Mouse (Mus musculus) right cerebral cortex, adult 18-20 months (tissue): ENCODE measurements around the gene Gm21915.
A peak's percentile ranks its signal among the peaks of the same experiment; 100 is the strongest.

Source experiments
- DNase-seq: peaks from one replicate; pipeline ENCODE4 v3.0.0; 2022; ENCODE audit warnings: mixed read lengths

Gene Gm21915

GRCm38 (mm10) chr9:40670313-40670712 lies at the start of gene Gm21915:
TSS of gene Gm21915 (plus strand) at chr9:40670613.
- no peak for DNase-seq

GRCm38 (mm10) chr9:40622265-40622664 lies 48.1 kb upstream of the Gm21915 start:
- no peak for DNase-seq

GRCm38 (mm10) chr9:40622793-40623192 lies 47.6 kb upstream of the Gm21915 start:
- DNase-seq: no peak

GRCm38 (mm10) chr9:40625341-40625740 lies 45.1 kb upstream of the Gm21915 start:
- no peak for DNase-seq

- no peak for DNase-seq
Observed at GRCm38 (mm10) chr9:40626566-40626965, 43.8 kb upstream of the Gm21915 start.

- DNase-seq: no peak
Observed at GRCm38 (mm10) chr9:40627146-40627713, 43.2 kb upstream of the Gm21915 start.

- peak; percentile 55 for DNase-seq
Observed at GRCm38 (mm10) chr9:40628130-40629069, 42.0 kb upstream of the Gm21915 start.

- no peak for DNase-seq
Observed at GRCm38 (mm10) chr9:40629441-40629840, 41.0 kb upstream of the Gm21915 start.

- peak; percentile 39 for DNase-seq
Observed at GRCm38 (mm10) chr9:40631101-40631500, 39.3 kb upstream of the Gm21915 start.

GRCm38 (mm10) chr9:40631505-40631904 lies 38.9 kb upstream of the Gm21915 start:
- no peak for DNase-seq

- peak; percentile 48 for DNase-seq
Observed at GRCm38 (mm10) chr9:40636054-40636453, 34.4 kb upstream of the Gm21915 start.

- DNase-seq: no peak
Observed at GRCm38 (mm10) chr9:40637705-40638393, 32.6 kb upstream of the Gm21915 start.

- DNase-seq: no peak
Observed at GRCm38 (mm10) chr9:40638394-40639049, 31.9 kb upstream of the Gm21915 start.

- no peak for DNase-seq
Observed at GRCm38 (mm10) chr9:40639536-40640187, 30.8 kb upstream of the Gm21915 start.

GRCm38 (mm10) chr9:40641318-40641717 lies 29.1 kb upstream of the Gm21915 start:
- DNase-seq: no peak

- DNase-seq: no peak
Observed at GRCm38 (mm10) chr9:40642470-40643220, 27.8 kb upstream of the Gm21915 start.

GRCm38 (mm10) chr9:40649444-40649843 lies 21.0 kb upstream of the Gm21915 start:
- no peak for DNase-seq

- DNase-seq: no peak
Observed at GRCm38 (mm10) chr9:40649983-40650382, 20.4 kb upstream of the Gm21915 start.

GRCm38 (mm10) chr9:40651239-40651859 lies 19.1 kb upstream of the Gm21915 start:
- DNase-seq: no peak

- DNase-seq: no peak
Observed at GRCm38 (mm10) chr9:40652757-40653156, 17.7 kb upstream of the Gm21915 start.

GRCm38 (mm10) chr9:40666190-40666803 lies 4.1 kb upstream of the Gm21915 start:
- no peak for DNase-seq
